Mouse (Mus musculus) subcutaneous adipose tissue, adult 2 months (tissue): Measurements from ENCODE around the gene Sgo2b. TPM values are rescaled to one million over a fixed set of nuclear protein-coding genes. Genes with fewer than 3 reads are reported as not detected.

Source experiments
- polyA plus RNA-seq: library from polyadenylated mRNA; depleted of rRNA; stranded (reverse); fragments of >200 nt; gene quantifications from 2 replicates; pipeline ENCODE4 v1.2.3, GENCODE M21; 2012; ENCODE audit warnings: low replicate concordance; rRNA removed

Gene Sgo2b
- polyA plus RNA-seq, result not detected in 2 replicates

DNA sequence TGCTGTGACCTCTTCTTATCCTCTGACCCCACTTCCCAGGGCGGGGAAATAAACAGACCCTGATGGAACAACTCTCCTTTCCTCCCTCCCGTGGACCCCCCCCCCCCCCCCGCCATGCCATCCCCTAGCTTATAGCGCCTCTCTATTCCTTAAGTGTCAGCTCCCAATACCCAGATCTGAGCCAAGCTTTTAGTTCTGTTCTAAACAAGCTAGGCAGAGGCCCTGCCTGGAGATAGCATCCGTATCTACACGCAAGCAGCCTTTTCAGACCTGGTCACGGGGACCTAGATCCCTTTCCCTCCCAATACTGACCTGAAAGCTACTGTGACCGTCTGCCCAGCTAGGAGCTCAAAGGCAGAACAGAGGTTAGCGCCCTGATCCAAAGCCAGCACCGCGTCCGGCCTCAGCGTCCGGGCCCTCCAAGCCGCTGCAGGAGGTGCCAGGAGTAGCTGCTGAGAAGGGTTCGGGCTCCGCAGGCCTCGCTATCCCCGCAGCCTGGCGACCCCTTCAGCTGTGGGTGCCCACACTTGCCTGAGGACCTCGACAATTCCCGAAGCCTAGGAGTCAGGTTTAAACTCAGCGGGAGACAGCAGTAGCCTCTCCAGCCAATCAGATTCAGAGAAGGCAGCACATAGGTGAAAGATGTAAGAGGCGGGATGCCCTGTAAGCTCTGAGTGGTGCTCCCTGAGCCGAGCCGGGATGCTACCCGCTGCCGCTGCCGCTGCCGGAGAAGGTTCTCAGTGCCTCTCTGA lies at the start of gene Sgo2b:
TSS of gene Sgo2b (minus strand) at position 623 of the 752 bp plus-strand sequence.

